Mouse (Mus musculus) T-helper 17 cell (primary cell): ENCODE results near the gene Pou3f1.

Source experiments
- in situ Hi-C, 2 experiments: fragments of 300-600 bp; cut with MboI, MseI; formaldehyde crosslinking; loops; 1 replicate in 1 of 2; 2 replicates in 1 of 2; pipeline ENCODE4 v1.15.1; 2025; ENCODE audit warnings: high pct_unique_total_duplicates in 2 of 2

Pou3f1 gene

DNA sequence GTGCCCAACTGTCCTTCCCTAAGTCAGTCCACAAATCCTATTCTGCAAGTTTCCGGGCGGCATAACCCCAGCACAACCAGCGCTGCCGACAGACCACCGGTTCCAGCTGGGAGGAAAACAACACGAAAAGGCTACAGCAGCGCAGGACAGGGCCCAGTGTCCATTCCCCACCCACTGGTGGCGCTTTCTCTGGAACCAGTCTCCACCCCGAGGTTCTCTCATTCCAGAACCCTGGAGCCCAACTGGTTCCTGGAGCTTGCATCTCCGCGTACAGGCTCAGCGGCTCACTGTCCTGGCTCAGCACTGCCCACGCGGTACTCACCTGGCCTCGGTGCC, at the start of gene Pou3f1:
TSS of gene Pou3f1 (plus strand) at position 290 of the 336 bp plus-strand sequence.
- in situ Hi-C loops = no loop called here

GRCm38 (mm10) chr4:124607166-124607565, 49.4 kb upstream of the Pou3f1 start:
- in situ Hi-C loops = no loop called here

GRCm38 (mm10) chr4:124610066-124610465, 46.5 kb upstream of the Pou3f1 start:
- in situ Hi-C loops = no loop called here

GRCm38 (mm10) chr4:124610703-124611102, 45.9 kb upstream of the Pou3f1 start, which contains the start of gene 3100002H09Rik:
Gene 3100002H09Rik (minus strand): TSS chr4:124610803.
- in situ Hi-C loops = no loop called here

DNA sequence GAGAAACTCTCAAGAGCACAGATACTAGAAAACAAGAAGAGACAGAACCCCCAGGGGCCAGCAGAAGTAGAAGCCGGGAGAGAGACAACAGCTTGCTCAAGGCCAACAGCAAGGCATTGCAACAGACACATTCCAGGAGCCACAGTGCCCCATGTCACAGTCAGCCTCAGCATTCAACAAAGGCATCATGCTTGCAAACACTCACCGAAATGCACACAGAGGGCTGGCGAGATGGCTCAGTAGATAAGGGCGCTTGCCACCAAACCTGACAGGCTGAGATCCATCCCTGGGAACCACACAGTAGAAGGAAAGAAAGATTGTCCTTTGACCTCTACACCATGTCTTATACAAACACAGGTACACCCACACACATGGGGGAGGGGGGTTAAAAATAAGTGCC, 44.8 kb upstream of the Pou3f1 start:
- in situ Hi-C loops = no loop called here

GRCm38 (mm10) chr4:124614189-124614588, 42.4 kb upstream of the Pou3f1 start:
- in situ Hi-C loops = no loop called here

GRCm38 (mm10) chr4:124615406-124615960, 41.1 kb upstream of the Pou3f1 start:
- in situ Hi-C loops = no loop called here

DNA sequence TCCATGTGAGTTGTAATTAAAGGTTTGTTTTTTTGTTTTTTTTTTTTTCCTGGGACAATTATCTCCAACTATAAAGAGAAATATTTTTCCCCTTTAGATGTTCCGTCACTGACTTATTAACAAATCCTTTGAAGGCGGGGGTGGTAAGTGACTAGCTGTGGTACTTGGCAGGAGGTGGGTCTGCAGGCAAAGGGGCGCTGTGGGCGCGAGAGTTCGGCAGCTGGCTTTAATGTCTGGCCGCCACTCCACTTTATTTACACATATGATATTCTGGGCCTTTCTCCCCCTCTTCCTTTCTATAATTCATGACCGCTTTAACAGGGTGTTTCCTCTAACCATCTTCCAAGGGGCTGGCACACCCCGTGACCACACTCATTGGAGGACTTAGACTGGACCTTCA, 40.6 kb upstream of the Pou3f1 start:
- in situ Hi-C loops = no loop called here

DNA sequence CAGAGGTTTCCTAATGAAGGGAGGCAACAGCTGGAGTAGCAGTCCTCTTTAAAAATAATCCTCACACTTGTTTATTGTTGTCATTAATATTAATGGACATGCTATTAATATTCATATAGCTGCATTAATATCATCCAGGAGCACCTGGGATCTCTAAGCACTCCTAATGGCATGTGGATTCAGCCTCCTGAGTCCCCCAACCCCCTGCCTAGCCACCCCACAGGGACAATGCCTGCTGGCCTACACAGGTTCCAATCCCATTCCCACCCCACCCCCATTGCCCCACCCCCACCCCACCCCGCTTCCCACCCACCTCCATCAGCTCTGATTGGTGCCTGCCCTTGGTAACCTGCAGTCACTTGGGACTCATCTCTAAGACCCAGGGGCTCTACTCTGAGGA, 40.0 kb upstream of the Pou3f1 start:
- in situ Hi-C loops = no loop called here

DNA sequence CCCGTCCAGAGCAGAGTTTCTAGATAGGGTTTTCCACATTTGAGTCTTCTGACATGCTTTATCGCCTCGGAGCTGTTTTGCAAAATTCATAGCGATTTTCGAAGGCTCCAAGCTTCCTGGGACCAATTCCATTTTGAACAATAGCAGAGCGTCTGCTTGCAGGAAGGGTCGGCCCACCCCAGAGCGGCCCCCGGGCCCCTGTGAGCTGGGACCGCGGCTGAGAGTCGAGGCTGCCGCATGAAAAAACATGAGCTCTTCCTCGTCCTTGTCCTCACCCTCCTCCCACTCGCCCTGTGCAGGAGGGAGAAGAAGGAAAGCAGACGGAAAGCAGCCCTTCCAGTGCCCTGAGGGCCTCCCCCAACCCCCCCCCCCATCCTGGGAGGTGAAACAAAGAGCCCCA, 38.0 kb upstream of the Pou3f1 start:
- in situ Hi-C loops = no loop called here

- in situ Hi-C loops = no loop called here
These were observed 35.2 kb upstream of the Pou3f1 start for GRCm38 (mm10) chr4:124621406-124621805.

DNA sequence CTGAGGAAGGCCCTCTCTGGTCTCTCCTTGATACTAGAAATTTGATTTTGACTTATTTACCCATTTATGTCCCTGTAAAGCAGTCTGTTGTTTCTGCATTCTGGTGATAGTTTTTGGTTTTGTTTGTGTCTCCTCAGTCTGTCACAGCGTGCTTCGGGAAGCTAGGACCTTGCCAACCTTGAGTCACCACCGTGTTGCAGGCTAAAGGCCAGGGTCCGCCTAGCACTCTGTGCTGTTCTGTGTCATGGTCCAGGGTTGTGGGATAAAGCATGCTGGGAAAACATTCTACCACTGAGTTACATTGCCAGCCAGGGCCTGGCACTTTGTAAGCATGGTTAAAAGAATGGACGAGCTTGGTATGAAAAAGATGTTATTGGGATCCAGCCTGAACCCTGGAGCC, 34.0 kb upstream of the Pou3f1 start:
- in situ Hi-C loops = no loop called here

- in situ Hi-C loops = no loop called here
These were observed 32.5 kb upstream of the Pou3f1 start for GRCm38 (mm10) chr4:124624111-124624581.

GRCm38 (mm10) chr4:124626836-124627235, 29.8 kb upstream of the Pou3f1 start:
- in situ Hi-C loops = no loop called here

- in situ Hi-C loops = no loop called here
These were observed 25.2 kb upstream of the Pou3f1 start for GRCm38 (mm10) chr4:124631456-124631855.

DNA sequence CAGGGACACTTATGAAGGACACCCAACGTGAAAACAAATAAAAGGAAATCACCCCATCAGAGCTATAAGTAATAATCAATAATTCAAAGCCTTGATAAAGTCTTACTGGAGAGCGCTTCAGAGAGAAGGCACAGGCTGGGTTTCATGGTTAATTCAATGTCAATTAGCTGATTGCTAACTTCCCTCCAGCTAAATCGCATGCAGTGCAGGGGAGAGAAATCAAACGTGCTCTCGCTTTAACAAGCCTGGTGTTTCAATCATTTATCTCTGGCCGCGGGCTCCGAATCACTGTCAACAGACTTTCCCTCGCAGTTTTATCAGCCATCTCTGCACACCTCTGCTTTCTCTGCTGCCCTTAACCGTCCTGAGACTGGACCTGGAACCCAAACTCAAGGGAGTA, 23.8 kb upstream of the Pou3f1 start:
- in situ Hi-C loops = no loop called here

- in situ Hi-C loops = no loop called here
These were observed 23.3 kb upstream of the Pou3f1 start for GRCm38 (mm10) chr4:124633281-124633680.

GRCm38 (mm10) chr4:124639715-124640114, 16.9 kb upstream of the Pou3f1 start:
- in situ Hi-C loops = no loop called here

DNA sequence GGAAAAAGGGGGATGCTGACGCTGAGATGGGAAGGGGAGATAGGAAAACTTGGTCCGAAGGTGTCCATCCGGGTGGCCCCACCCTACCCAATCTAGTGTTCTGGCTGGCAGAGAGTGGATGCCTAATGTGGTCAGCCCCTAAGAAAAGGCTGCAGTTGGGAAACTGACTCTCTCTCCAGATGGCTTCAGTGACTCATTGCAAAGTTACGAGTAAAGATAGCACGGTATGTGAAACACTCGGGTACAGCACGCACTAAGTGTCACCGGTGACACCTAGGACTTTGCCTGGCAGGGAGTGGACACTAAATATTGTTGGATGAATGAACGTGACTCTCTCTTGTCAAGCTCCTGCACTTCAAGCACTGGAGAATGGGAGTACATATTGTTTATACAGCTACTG, 12.7 kb upstream of the Pou3f1 start:
- in situ Hi-C loops = no loop called here

DNA sequence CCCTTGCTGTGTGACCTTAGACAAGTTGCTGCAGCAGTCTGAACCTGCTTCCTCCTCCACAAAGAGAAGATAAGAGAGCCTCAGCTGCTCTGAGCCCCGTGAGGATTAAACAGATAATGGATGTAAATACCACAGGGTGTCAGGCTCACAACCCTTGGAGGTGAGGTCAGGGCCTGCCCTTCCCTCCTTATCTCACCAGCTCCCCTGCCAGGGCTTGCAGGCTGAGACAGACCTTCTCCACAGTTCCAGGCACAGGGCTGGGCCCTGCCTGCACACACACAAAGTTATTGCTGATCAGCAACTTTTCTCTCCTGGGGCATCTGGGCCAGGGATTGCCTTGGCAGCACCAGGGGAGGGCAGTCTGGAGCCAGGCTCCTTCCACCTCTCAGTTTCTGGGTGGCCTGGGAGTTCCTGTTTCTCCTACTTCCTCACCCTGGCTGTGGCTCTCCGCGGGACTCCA, 11.6 kb upstream of the Pou3f1 start:
- in situ Hi-C loops = no loop called here

DNA sequence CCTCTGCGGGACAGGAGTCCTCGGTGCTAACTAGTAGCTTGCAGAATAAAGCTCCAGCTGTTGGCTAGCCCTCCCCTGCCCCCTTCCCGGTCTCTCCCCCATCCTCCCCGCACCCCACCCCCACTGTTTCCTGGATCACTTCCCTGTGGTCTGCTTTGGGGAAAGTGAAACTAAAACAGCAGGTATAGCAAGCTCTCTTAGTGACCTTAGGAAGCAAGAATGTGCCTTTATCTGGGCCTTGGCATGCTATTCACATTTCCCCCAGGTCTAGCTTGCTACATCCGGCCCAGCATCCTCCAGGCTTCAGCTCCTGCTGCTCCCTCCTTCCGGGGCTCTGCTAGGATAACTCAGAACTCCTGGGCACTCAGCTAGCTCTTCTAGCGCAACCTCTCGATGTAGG, 10.0 kb upstream of the Pou3f1 start:
- in situ Hi-C loops = no loop called here

- in situ Hi-C loops = no loop called here
These were observed 8.7 kb upstream of the Pou3f1 start for GRCm38 (mm10) chr4:124647909-124648308.

GRCm38 (mm10) chr4:124652886-124653285, 3.7 kb upstream of the Pou3f1 start:
- in situ Hi-C loops = no loop called here
